Mouse (Mus musculus) hindbrain, embryonic 15.5 days (tissue): ENCODE measurements around the gene Paf1. TPM values are rescaled to one million over a fixed set of nuclear protein-coding genes. Genes with fewer than 3 reads are reported as not detected.

Source experiments
- ATAC-seq: fragments of 200-750 bp; cut with Nextera tagmentation; 2 replicates; pipeline ENCODE4 v1.8.0; 2017; ENCODE audit warnings: low read depth, moderate number of reproducible peaks, moderate TSS enrichment; ENCODE audit not compliant: low FRiP score
- H3K27ac ChIP-seq: fragments of 300-500 bp; sonication (generic); replicated peaks from 2 replicates; pipeline ENCODE4 v1.5.1; 2015; ENCODE audit warnings: mild to moderate bottlenecking, inconsistent platforms
- H3K27me3 ChIP-seq: fragments of 300-500 bp; sonication (generic); 2 replicates; pipeline ENCODE4 v1.6.1; 2015; ENCODE audit warnings: control low read depth, inconsistent platforms
- H3K36me3 ChIP-seq: fragments of 300-500 bp; sonication (generic); 2 replicates; pipeline ENCODE4 v1.6.1; 2015; ENCODE audit warnings: control low read depth, inconsistent platforms
- H3K4me1 ChIP-seq: fragments of 300-500 bp; sonication (generic); replicated peaks from 2 replicates; pipeline ENCODE4 v1.6.1; 2015; ENCODE audit warnings: control low read depth, inconsistent platforms
- H3K4me2 ChIP-seq: fragments of 300-500 bp; sonication (generic); 2 replicates; pipeline ENCODE4 v1.6.1; 2015; ENCODE audit warnings: moderate library complexity, mild to moderate bottlenecking, inconsistent platforms
- H3K4me3 ChIP-seq: fragments of 300-500 bp; sonication (generic); 2 replicates; pipeline ENCODE4 v1.5.1; 2015; ENCODE audit warnings: mild to moderate bottlenecking, inconsistent platforms
- H3K9ac ChIP-seq: fragments of 300-500 bp; sonication (generic); 2 replicates; pipeline ENCODE4 v1.6.1; 2015; ENCODE audit warnings: inconsistent platforms
- H3K9me3 ChIP-seq: fragments of 300-500 bp; sonication (generic); 2 replicates; pipeline ENCODE4 v1.6.1; 2016; ENCODE audit warnings: control low read depth, inconsistent platforms
- WGBS: fragments of 180-500 bp; shearing (Covaris S2); methylation state at CpG from one replicate; pipeline ENCODE4 v1.1.7; 2015; 5-methylcytosine and 5-hydroxymethylcytosine counted together
- polyA plus RNA-seq: library from polyadenylated mRNA; unstranded; fragments of >200 nt; fragmentation: Nextera tagmentation; extraction: Ambion mirVana; gene quantifications from 2 replicates; pipeline ENCODE4 v1.2.1, GENCODE M21; 2015

Gene Paf1
- polyA plus RNA-seq, 1 experiment from 2014 or later, result 96.8 TPM

DNA sequence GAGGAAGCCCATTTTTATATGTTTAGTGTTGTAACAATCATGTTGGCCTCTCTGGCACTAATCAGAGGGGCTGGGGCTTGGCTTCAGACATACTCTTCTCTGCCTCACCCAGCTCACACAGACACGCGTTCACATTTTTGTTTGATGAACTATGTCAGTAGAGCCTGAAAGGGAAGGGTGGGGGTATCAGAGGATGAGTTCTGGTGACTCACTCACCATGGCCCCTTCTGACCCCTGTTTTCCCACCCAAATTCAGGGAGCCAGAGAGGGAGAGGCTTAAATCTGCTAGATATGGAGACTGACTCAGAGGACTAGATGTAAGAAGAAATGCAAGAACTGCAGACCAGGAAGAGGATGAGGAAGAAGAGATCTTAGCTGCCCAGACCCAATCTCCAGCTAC is 26.7 kb downstream of the Paf1 start:
- no peak overlapping the region for H3K27ac ChIP-seq
- no peak for ATAC-seq
- H3K4me3 ChIP-seq, result no peak overlapping the region
- 97% methylated on average over 2 of the region's 2 CpGs for WGBS
- H3K4me1 ChIP-seq, result no peaks in the 10 kb centered on the region; the same call in 1 of the 2 replicates
- no peaks in the 10 kb centered on the region for H3K27me3 ChIP-seq
- H3K9ac ChIP-seq, result no peak overlapping the region
- H3K9me3 ChIP-seq, result no peaks in the 10 kb centered on the region
- peaks cover 72% of the 10 kb centered on the region for H3K36me3 ChIP-seq
- H3K4me2 ChIP-seq, result no peak overlapping the region

DNA sequence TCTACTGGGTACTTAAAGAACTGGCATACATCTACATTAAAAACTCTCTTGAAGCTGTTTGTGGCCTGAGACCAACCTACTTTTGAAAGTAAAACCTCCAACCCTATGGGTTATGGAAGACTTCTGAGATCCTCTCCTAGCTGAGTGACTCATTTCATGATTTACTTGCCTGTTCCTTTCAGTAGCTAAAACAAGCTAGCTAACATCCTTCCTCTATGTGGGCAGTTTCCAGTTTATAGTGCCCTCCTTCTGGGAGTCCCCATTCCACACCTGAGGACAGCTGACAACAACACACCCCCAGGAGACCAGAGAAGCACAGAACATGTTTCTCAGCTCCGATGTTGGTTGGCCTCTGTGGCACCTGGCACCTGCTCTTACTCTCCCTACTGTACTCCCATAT is 30.3 kb downstream of the Paf1 start:
- H3K9ac ChIP-seq, result no peak overlapping the region
- H3K27me3 ChIP-seq, result no peaks in the 10 kb centered on the region
- peaks cover 50% of the 10 kb centered on the region for H3K36me3 ChIP-seq
- H3K9me3 ChIP-seq, result no peaks in the 10 kb centered on the region
- no peak overlapping the region for H3K4me3 ChIP-seq
- H3K4me2 ChIP-seq, result no peak overlapping the region
- no peak overlapping the region for H3K27ac ChIP-seq
- 90% methylated on average over 1 of the region's 1 CpGs for WGBS
- ATAC-seq, result no peak
- peaks cover 2% of the 10 kb centered on the region; the same call in 1 of the 2 replicates for H3K4me1 ChIP-seq

DNA sequence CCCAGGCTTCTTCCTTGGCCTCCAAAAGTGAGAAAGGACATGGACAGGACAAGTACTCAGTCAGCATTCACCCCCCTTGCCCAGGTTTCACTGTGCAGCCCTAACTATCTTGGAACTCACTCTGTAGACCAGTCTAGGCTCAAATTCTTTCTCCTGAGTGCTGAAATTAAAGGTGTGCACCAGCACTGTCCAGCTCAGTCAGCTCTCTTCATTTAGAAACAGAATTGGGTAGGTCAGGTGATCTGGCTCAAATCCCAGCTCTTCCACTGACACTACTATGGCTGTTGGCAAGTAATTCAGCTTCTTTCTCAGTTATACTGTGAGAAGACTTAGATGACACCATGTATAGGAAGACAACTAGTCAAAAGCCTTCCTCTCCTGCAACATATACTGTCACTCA is 35.0 kb downstream of the Paf1 start:
- Histone ChIP-seq H3K27ac (no peak overlapping the region), H3K4me1 (peaks cover 15% of the 10 kb centered on the region), H3K36me3 (peaks cover 8% of the 10 kb centered on the region), H3K4me3 (no peak overlapping the region), H3K4me2 (no peak overlapping the region), H3K27me3 (no peaks in the 10 kb centered on the region), H3K9ac (no peak overlapping the region), H3K9me3 (no peaks in the 10 kb centered on the region)
- no peak for ATAC-seq

DNA sequence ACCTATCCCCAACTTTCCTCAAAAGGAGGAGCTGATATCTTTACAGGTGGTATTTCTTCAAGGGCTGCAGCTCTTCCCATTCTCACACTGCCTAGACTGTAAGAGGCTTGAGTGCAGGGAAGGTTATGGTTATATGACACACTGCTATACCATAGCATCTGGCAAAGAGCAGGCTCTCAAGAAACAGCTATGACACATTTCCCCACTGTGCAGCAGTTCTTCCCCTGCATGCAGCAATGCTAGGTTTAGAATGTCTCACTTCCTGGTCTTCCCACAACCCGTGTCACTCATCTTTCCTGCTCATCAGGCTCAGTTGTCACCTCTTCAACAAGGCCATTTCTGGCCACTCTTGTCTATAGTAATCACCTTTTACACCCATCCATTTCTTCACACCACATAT is 37.8 kb downstream of the Paf1 start:
- Histone ChIP-seq H3K27ac (no peak overlapping the region), H3K4me2 (no peak overlapping the region), H3K9ac (no peak overlapping the region), H3K36me3 (no peaks in the 10 kb centered on the region), H3K4me3 (no peak overlapping the region), H3K9me3 (no peaks in the 10 kb centered on the region), H3K4me1 (peaks cover 43% of the 10 kb centered on the region), H3K27me3 (no peaks in the 10 kb centered on the region)
- no peak for ATAC-seq
- 83% methylated on average over 1 of the region's 1 CpGs for WGBS

DNA sequence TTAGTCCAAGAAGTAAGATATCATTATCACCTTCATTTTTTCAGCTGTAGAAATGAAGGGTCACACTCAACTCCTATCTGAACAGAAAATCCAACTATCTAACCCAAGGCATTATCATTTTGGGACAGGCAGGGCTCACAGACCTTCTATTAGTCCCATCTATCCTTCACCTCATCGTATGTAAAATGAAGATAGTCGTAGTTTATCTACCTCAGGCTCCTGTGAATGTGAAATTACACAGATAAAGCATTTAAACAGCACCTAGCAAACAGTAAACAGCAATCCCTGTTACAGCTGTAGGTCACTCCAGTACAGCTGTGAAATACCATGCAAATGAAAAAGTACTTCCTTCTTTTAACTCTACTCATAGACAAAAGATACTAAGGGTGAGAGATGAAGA is 39.5 kb downstream of the Paf1 start:
- H3K4me3 ChIP-seq, result no peak overlapping the region
- H3K9me3 ChIP-seq, result no peaks in the 10 kb centered on the region
- no peaks in the 10 kb centered on the region for H3K27me3 ChIP-seq
- no peak overlapping the region for H3K27ac ChIP-seq
- H3K36me3 ChIP-seq, result no peaks in the 10 kb centered on the region
- H3K4me1 ChIP-seq, result peaks cover 48% of the 10 kb centered on the region
- H3K9ac ChIP-seq, result no peak overlapping the region
- no peak for ATAC-seq
- 95% methylated on average over 2 of the region's 2 CpGs for WGBS
- H3K4me2 ChIP-seq, result no peak overlapping the region

DNA sequence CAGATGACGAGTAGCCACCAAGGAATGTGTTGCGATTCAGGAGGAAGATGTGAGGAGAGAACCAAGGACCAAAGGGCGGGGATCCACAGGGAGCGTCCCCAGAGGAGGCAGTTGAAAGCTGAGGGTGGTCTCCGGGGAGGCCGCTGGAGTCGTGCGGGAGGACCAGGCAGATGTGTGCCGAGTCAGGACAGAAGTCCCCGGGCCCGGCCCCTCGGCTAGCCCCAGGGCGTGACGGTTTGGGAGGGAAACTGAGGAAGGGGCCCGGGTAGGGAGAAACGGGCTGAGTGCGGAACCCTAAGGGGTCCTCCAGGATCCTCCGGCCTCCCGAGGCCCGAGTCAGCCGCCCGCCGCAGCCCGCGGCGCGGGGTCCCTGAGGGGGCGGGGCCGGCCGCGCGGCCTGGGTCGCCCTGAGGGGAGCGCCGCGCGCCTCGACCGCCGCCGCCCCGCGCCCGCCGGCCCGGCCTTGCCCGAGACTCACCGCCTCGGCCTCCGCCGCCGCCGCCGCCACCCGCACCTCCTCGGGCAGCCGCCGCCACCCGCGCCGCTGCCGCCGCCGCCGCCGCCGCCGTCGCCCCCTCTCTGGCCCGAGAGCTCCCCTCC is 43.0 kb downstream of the Paf1 start:
- peaks cover 42% of the 10 kb centered on the region for H3K4me1 ChIP-seq
- no peaks in the 10 kb centered on the region for H3K9me3 ChIP-seq
- peak overlapping the region; percentile 78 for H3K4me2 ChIP-seq
- H3K36me3 ChIP-seq, result no peaks in the 10 kb centered on the region
- WGBS, result 0% methylated on average over 30 of the region's 70 CpGs
- peak overlapping the region; percentile 93 for H3K4me3 ChIP-seq
- peak overlapping the region; percentile 73 for H3K27ac ChIP-seq
- peak; percentile 24 for ATAC-seq
- no peaks in the 10 kb centered on the region for H3K27me3 ChIP-seq
- peak overlapping the region; percentile 97 for H3K9ac ChIP-seq

DNA sequence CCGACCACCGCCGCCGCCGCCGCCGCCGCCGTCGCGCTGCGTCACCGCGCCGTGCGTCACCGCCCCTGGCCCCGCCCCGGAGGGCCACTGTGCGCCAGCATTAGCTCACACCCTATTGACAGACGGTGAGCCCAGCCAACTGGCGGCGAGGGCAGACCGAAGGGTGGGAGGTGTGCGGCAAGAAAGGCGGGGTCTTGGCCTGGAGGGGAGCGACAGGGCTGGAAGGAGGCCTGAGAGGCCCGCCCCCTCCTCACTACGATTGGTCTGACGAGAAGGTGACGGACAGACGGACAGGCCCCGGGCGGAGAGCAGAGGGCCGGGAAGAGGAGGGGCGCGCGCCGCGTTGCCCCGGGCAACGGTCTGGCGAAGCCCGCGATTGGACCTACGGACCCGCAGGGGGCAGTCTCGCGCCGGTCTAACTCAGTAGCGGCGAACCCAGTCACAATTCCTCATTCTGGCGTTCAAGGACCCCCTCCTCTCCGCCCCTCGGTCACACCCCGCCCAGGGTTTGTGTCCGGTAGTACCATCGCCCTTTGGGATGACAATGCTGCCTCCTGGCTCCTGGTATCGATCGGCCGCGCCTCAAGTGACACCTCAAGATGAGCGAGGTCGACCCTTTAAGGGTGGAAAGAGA is 43.6 kb downstream of the Paf1 start:
- H3K4me2 ChIP-seq, result peak overlapping the region; percentile 78
- peak overlapping the region; percentile 84 for H3K27ac ChIP-seq
- H3K4me3 ChIP-seq, result peak overlapping the region; percentile 93
- peak overlapping the region; percentile 97 for H3K9ac ChIP-seq
- H3K27me3 ChIP-seq, result no peaks in the 10 kb centered on the region
- H3K9me3 ChIP-seq, result no peaks in the 10 kb centered on the region
- no peaks in the 10 kb centered on the region for H3K36me3 ChIP-seq
- peak; percentile 99 for ATAC-seq
- peaks cover 42% of the 10 kb centered on the region for H3K4me1 ChIP-seq
- under 1% methylated on average over 59 of the region's 64 CpGs for WGBS

DNA sequence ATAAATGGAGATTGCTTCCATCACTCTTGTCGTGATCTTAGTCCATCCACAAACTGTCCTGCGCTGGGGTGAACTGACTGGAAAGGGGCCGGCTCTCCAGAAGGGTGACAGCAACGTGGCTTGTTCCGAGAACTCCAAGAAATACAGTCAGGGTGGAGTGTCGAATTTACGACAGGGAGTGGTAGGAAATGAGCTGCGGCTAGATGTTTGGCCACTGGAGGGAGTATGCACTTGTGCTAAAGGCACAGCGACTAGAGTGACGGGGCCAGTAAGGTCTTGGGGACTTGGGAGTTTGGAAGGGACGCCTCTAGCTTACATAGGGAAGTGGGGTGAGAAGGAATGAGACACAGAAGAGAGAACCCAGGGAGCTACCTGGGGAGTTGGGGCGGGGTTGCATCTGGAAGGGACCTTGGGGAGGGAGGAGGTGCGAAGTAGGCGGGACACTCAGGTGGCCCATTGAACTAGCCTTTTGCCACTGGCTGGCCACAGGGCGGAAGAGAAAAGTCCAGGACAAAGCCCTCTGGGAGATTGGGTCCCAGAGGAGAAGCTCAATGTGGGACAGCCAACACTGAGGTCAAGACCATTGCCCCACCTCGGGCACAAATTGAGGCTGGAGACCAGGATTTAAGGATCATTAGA is 44.3 kb downstream of the Paf1 start, which contains the start of gene Gmfg:
Gmfg (plus strand) TSS at position 516 of the 639 bp plus-strand sequence.
- peak; percentile 17 for ATAC-seq
- 3% methylated on average over 16 of the region's 16 CpGs for WGBS
- H3K4me2 ChIP-seq, result peak within 1 kb of the TSS; percentile 70
- H3K4me3 ChIP-seq, result peak within 1 kb of the TSS; percentile 93
- H3K27me3 ChIP-seq, result no peaks in the 10 kb centered on the region
- no peaks in the 10 kb centered on the region for H3K36me3 ChIP-seq
- H3K9me3 ChIP-seq, result no peaks in the 10 kb centered on the region
- H3K9ac ChIP-seq, result peak within 1 kb of the TSS; percentile 76
- H3K27ac ChIP-seq, result peak within 1 kb of the TSS; percentile 84
- H3K4me1 ChIP-seq, result peaks cover 38% of the 10 kb centered on the region

DNA sequence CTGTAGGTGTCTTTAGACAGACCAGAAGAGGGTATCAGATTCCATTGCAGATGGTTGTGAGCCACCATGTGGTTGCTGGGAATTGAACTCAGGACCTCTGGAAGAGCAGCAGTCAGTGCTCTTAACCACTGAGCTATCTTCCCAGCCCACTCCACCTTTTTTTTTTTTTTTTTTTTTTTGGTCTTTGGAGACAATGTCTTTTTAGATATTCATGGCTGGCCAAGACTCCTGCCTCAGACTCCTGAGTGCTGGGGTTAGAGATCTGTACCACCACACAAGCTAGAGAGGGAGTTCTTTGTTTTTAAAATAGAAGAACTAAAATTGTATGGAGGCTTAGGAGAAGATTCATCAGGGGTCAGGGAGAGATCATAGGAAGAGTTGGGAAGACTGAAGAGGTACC is 45.2 kb downstream of the Paf1 start:
- Histone ChIP-seq H3K36me3 (no peaks in the 10 kb centered on the region), H3K4me1 (peaks cover 31% of the 10 kb centered on the region), H3K4me2 (no peak overlapping the region), H3K27me3 (no peaks in the 10 kb centered on the region), H3K9ac (no peak overlapping the region), H3K27ac (no peak overlapping the region), H3K4me3 (no peak overlapping the region), H3K9me3 (no peaks in the 10 kb centered on the region)
- ATAC-seq, result no peak

DNA sequence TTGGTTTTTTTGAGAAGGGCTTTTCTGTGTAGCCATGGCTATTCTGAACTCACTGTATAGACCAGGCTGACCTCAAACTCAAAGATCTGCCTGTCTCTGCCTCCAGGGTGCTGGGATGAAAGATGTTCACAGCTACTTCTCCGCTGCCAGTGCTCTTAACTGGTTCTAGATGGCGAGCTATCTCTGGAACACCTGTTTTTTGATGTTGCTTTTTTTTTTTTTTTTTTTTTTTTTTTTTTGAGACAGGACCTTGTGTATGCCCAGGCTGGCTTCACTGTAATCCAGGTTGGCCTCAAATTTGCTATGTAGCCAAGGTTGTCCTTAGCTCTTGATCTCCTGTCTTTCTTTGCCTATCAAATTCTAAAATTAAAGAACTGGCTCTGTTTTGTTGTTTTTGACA is 46.0 kb downstream of the Paf1 start:
- WGBS, result 84% methylated on average over 2 of the region's 2 CpGs
- H3K4me1 ChIP-seq, result peaks cover 23% of the 10 kb centered on the region
- H3K36me3 ChIP-seq, result no peaks in the 10 kb centered on the region
- no peak overlapping the region for H3K27ac ChIP-seq
- H3K27me3 ChIP-seq, result no peaks in the 10 kb centered on the region
- no peak overlapping the region for H3K9ac ChIP-seq
- H3K4me3 ChIP-seq, result no peak overlapping the region
- no peak overlapping the region for H3K4me2 ChIP-seq
- no peak for ATAC-seq
- H3K9me3 ChIP-seq, result no peaks in the 10 kb centered on the region

DNA sequence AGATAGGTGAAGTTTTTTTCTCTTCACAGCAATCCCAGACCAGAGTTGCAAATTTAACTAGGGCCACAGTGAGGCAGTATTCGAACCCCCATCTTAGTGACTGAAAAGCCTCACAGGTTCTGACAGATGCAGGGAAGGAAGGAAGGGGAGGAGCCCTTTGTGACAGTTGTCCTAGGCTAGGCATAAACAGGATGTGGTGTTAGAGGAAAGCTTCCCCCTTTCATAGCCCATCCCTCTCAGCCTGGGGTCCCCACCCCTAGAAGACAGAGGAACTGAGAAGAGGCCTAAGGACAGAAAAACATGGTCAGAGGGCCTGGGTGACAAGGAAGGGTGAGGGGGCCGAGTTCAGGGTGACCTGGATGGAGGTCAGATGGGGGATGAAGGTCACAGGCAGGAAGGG is 48.0 kb downstream of the Paf1 start:
- no peak for ATAC-seq

DNA sequence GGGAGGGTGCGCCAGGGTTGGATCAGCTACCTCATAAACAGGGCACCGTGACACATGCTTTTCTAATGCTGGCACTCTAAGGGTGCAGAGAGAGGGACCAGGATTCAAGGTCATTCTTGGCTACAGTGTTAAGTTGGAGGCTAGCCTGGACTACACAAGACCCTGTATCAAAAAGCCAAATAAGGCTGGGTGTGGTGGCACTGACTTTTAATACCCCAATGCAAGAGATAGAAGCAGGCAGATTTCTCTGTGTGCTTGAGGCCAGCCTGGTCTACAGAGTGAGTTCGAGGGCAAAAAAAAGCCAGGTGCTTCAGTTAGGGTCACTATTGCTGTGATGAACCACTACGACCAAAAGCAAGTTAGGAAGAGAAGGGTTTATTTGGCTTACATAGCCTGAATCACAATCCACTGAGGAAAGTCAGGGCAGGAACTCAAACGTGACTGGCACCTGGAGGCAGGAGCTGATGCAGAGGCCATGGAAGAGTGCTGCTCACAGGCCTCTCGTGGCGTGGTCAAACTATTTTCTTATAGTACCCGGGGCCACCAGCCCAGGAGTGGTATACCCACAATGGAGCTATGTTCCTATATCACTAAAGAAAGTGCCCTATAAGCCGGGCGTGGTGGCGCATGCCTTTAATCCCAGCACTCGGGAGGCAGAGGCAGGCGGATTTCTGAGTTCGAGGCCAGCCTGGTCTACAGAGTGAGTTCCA is 49.2 kb downstream of the Paf1 start:
- WGBS, result 94% methylated on average over 13 of the region's 14 CpGs
- Histone ChIP-seq H3K9me3 (no peaks in the 10 kb centered on the region), H3K27me3 (peaks cover 5% of the 10 kb centered on the region; the same call in 1 of the 2 replicates)

More for the DNA sequence above, 48.0 kb downstream of the Paf1 start:
- Histone ChIP-seq H3K4me1 (peaks cover 5% of the 10 kb centered on the region), H3K4me2 (no peak overlapping the region), H3K4me3 (no peak overlapping the region), H3K36me3 (no peaks in the 10 kb centered on the region), H3K27ac (no peak overlapping the region), H3K9ac (no peak overlapping the region), H3K27me3 (peaks cover 3% of the 10 kb centered on the region; the same call in 1 of the 2 replicates), H3K9me3 (no peaks in the 10 kb centered on the region)
- 60% methylated on average over 2 of the region's 2 CpGs for WGBS

More for the DNA sequence above, 49.2 kb downstream of the Paf1 start:
- peaks cover 8% of the 10 kb centered on the region for H3K4me1 ChIP-seq
- H3K4me3 ChIP-seq, result no peak overlapping the region
- no peak overlapping the region for H3K9ac ChIP-seq
- no peak overlapping the region for H3K27ac ChIP-seq
- no peak for ATAC-seq
- H3K4me2 ChIP-seq, result no peak overlapping the region
- no peaks in the 10 kb centered on the region for H3K36me3 ChIP-seq
